Mouse (Mus musculus) ES-E14 (cell line): ENCODE measurements around the gene Vcl. TPM values are rescaled to one million over a fixed set of nuclear protein-coding genes. Genes with fewer than 3 reads are reported as not detected.

Experiments used
- DNase-seq: peaks from one replicate; pipeline ENCODE4 v3.0.0-alpha.2; 2013; ENCODE audit warnings: low read depth, low spot score
- H3K27ac ChIP-seq: 2 replicates; pipeline ENCODE4 v1.5.1; 2012; ENCODE audit warnings: low read depth, mild to moderate bottlenecking, low read length, moderate library complexity, mixed read lengths; ENCODE audit not compliant: poor library complexity, insufficient read depth, severe bottlenecking
- H3K36me3 ChIP-seq: 2 replicates; pipeline ENCODE4 v1.6.1; 2012; ENCODE audit warnings: mild to moderate bottlenecking, low read length, moderate library complexity, mixed read lengths; ENCODE audit not compliant: control insufficient read depth, poor library complexity, insufficient read depth, severe bottlenecking
- H3K4me1 ChIP-seq, 2 experiments: fragments of 150-350 bp in 1 of 2; sonication (generic) in 1 of 2; 2 replicates each; pipeline ENCODE4 v1.6.1; 2012; ENCODE audit warnings: low read length in 2 of 2, mild to moderate bottlenecking in 1 of 2, mixed read lengths in 1 of 2; ENCODE audit not compliant: control insufficient read depth in 2 of 2, insufficient read depth in 2 of 2, poor library complexity in 1 of 2
- H3K4me3 ChIP-seq, 2 experiments: fragments of 150-350 bp in 1 of 2; sonication (generic) in 1 of 2; 2 replicates each; pipeline ENCODE4 v1.5.1; 2012; ENCODE audit warnings: low read length in 2 of 2, low read depth in 1 of 2, mild to moderate bottlenecking in 1 of 2, mixed read lengths in 1 of 2; ENCODE audit not compliant: insufficient read depth in 1 of 2, poor library complexity in 1 of 2, severe bottlenecking in 1 of 2
- H3K9ac ChIP-seq: 2 replicates; pipeline ENCODE4 v1.6.1; 2012; ENCODE audit warnings: low read depth, mild to moderate bottlenecking, low read length, mixed read lengths; ENCODE audit not compliant: poor library complexity, insufficient read depth, severe bottlenecking
- H3K9me3 ChIP-seq: fragments of 150-350 bp; sonication (generic); 2 replicates; pipeline ENCODE4 v1.6.1; 2012; ENCODE audit warnings: low read depth, mild to moderate bottlenecking, low read length; ENCODE audit not compliant: control insufficient read depth, insufficient read depth
- CHD2 ChIP-seq: IDR thresholded peaks from 2 replicates; pipeline ENCODE4 v1.6.1; 2014; ENCODE audit warnings: mild to moderate bottlenecking, low read depth, low read length, inconsistent platforms
- HCFC1 ChIP-seq: IDR thresholded peaks from 2 replicates; pipeline ENCODE4 v1.6.1; 2012; ENCODE audit warnings: low read length, inconsistent platforms, borderline replicate concordance; ENCODE audit not compliant: insufficient read depth
- MAFK ChIP-seq: IDR thresholded peaks from 2 replicates; pipeline ENCODE4 v1.6.1; 2014; ENCODE audit warnings: mild to moderate bottlenecking, low read depth, low read length, inconsistent platforms; ENCODE audit not compliant: insufficient read depth
- ZC3H11A ChIP-seq: IDR thresholded peaks from 2 replicates; pipeline ENCODE4 v1.6.1; 2012; ENCODE audit warnings: low read depth, mild to moderate bottlenecking, inconsistent platforms, low read length, borderline replicate concordance
- ZNF384 ChIP-seq: IDR thresholded peaks from 2 replicates; pipeline ENCODE4 v1.6.1; 2012; ENCODE audit warnings: low read depth, low read length, inconsistent platforms
- in situ Hi-C, 2 experiments: fragments of 600-800 bp; cut with MboI; formaldehyde crosslinking; loops; one replicate each; pipeline ENCODE4 v1.15.1; 2025; ENCODE audit warnings: low sequenced_read_pairs in 2 of 2, inconsistent platforms in 1 of 2; ENCODE audit not compliant: unreplicated experiment in 2 of 2
- total RNA-seq: library from RNA; depleted of rRNA; stranded (reverse); fragments of 300-350 nt; gene quantifications from 2 replicates; pipeline ENCODE4 v1.2.3, GENCODE M21; 2012; rRNA removed

The Vcl gene
- total RNA-seq, 1 experiment: 116 TPM

GRCm38 (mm10) chr14:21078511-21078910, 149.3 kb downstream of the Vcl start:
- Histone ChIP-seq H3K4me1 (peaks cover 0 to 4% of the 10 kb centered on the region in 2 experiments; a peak in 1 of 4 replicates), H3K4me3 (no peak overlapping the region), H3K27ac (no peak overlapping the region), H3K36me3 (no peaks in the 10 kb centered on the region), H3K9me3 (no peaks in the 10 kb centered on the region), H3K9ac (no peak overlapping the region)
- TF ChIP-seq ZNF384 (no peak), HCFC1 (no peak), CHD2 (no peak), MAFK (no peak), ZC3H11A (no peak)
- no peak for DNase-seq
- in situ Hi-C loops: no loop called here

DNA sequence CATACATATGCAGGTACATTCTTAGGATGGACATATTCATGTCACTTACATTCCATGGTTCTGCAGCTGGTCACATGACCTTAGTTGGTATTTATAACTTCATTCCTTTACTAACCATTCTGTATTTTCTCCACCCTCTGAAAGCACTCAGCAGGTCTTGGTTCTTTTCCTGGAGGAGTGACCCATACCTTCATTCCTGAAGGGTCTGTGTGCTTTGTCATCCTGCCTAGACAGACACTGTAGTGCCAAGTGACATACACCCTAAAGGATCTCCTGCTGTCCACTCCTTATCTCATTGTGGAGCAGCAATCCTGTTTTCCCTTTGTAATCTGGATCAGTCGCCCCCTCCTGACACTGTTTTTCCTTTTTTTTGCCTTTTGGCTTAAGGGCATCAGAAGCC, 153.6 kb downstream of the Vcl start:
- no peak overlapping the region for H3K27ac ChIP-seq
- no peak for DNase-seq
- no peak overlapping the region for H3K4me3 ChIP-seq
- peaks cover 4 to 5% of the 10 kb centered on the region in 2 experiments for H3K4me1 ChIP-seq
- H3K36me3 ChIP-seq: no peaks in the 10 kb centered on the region
- in situ Hi-C loops: loop anchor here in 1 of 2 experiments (10.0 kb wide), 1 partner anchor 62 kb away; no protein-coding TSS in a partner anchor
- TF ChIP-seq ZNF384: no peak
- TF ChIP-seq MAFK: no peak
- TF ChIP-seq HCFC1: no peak
- no peak for TF ChIP-seq ZC3H11A
- no peak for TF ChIP-seq CHD2
- no peaks in the 10 kb centered on the region for H3K9me3 ChIP-seq
- H3K9ac ChIP-seq: no peak overlapping the region

Other genes starting within 250 kb of the Vcl start
- 5.0 and 6.1 TPM in 2 replicates for gene Fut11, start 234.4 kb upstream of the Vcl start, total RNA-seq
- 136 and 137 TPM in 2 replicates for gene Chchd1, start 226.4 kb upstream of the Vcl start, total RNA-seq
- 33.2 and 33.9 TPM in 2 replicates for gene Zswim8, start 221.8 kb upstream of the Vcl start, total RNA-seq
- gene Ndst2, start 194.8 kb upstream of the Vcl start, total RNA-seq: 12.1 and 19.1 TPM in 2 replicates
- 28.7 and 31.2 TPM in 2 replicates for gene Camk2g, start 135.3 kb upstream of the Vcl start, total RNA-seq
- 4.4 and 13.7 TPM in 2 replicates for gene Plau, start 92.7 kb upstream of the Vcl start, total RNA-seq
- gene Ap3m1, start 123.1 kb downstream of the Vcl start, total RNA-seq: 42.4 and 48.5 TPM in 2 replicates
- 113 and 164 TPM in 2 replicates for gene Adk, start 123.2 kb downstream of the Vcl start, total RNA-seq